ENCODE assay signal across 21 mouse cellular contexts in genomic region chr10:32631043-32631442, GRCm38 (mm10).
A peak's percentile ranks its signal among the peaks of the same experiment; 100 is the strongest.
DNase-seq lines count a peak whose midpoint lies in the region; ATAC-seq and TF ChIP-seq lines count a peak whose summit lies in the region.
"Had no signal": no experiment of that assay in that cellular context is flagged by ENCODE, and none has a peak within 500 bp of the region (broad histone marks: within the 10 kb centered on the region; RNA-seq: fewer than 3 reads in every experiment).

No protein-coding gene starts in this region.

- DNase-seq in frontal cortex, postnatal 25 days (ENCODE audit: low spot score in 2 of 2), result no peak
- no peak for DNase-seq in layer of hippocampus, adult 2 months (ENCODE audit: low spot score in 2 of 2)
- DNase-seq in layer of hippocampus, postnatal 10 days (ENCODE audit: low spot score in 2 of 2), result no peak
- DNase-seq in R1 (ENCODE audit: low read depth, low spot score), result peak; percentile 25
- peak; percentile 6 for DNase-seq in telencephalon, adult 2 months (ENCODE audit: low read depth, low spot score)
- no peak for DNase-seq in lung, adult 18-20 months
- DNase-seq: adrenal gland, adult 2 months; adrenal gland, postnatal 10 days; adrenal gland, postnatal 25 days; B cell, adult 2 months; cerebellum, adult 11-12 months; cerebellum, adult 2 months; cerebellum, adult 9-10 months; cerebellum, postnatal 25 days had no signal

- TF ChIP-seq CTCF in layer of hippocampus, adult 2 months (conservative IDR thresholded peaks at IDR 0.05), result no peak

- peak; percentile 70 for ATAC-seq in frontal cortex, adult (ENCODE audit: low TSS enrichment)
- ATAC-seq: CD4-positive, CD25-positive, alpha-beta regulatory T cell, adult 4 months; forebrain, embryonic 13.5 days; forebrain, embryonic 15.5 days; Patski had no signal

- no peak overlapping the region for H3K4me3 ChIP-seq in layer of hippocampus, adult 2 months
- H3K4me3 ChIP-seq: embryonic facial prominence, embryonic 10.5 days; embryonic facial prominence, embryonic 12.5 days; forebrain, embryonic 13.5 days; forebrain, embryonic 15.5 days had no signal

- peak overlapping the region; percentile 16; the same call in 1 of the 2 replicates for H3K27ac ChIP-seq in layer of hippocampus, adult 2 months
- H3K27ac ChIP-seq: embryonic facial prominence, embryonic 10.5 days; embryonic facial prominence, embryonic 12.5 days; forebrain, embryonic 13.5 days; forebrain, embryonic 15.5 days had no signal

Comparison
In these comparisons a context has a peak if more than half of its experiments do, and no peak if none do; other contexts are left out.
1. DNase-seq: peak in R1 (single experiment) and telencephalon, adult 2 months (single experiment); none in frontal cortex, postnatal 25 days (0 of 2), layer of hippocampus, adult 2 months (0 of 2), layer of hippocampus, postnatal 10 days (0 of 2) and lung, adult 18-20 months (0 of 2).